Mouse (Mus musculus) stomach, adult 2 months (tissue): ENCODE measurements around the gene Mrps23. TPM values are rescaled to one million over a fixed set of nuclear protein-coding genes. Genes with fewer than 3 reads are reported as not detected.

Experiments
- polyA plus RNA-seq: library from polyadenylated mRNA; depleted of rRNA; stranded (reverse); fragments of >200 nt; gene quantifications from 2 replicates; pipeline ENCODE4 v1.2.3, GENCODE M21; 2012; rRNA removed

Mrps23 gene
- 17.8 and 20.0 TPM in 2 replicates for polyA plus RNA-seq

DNA sequence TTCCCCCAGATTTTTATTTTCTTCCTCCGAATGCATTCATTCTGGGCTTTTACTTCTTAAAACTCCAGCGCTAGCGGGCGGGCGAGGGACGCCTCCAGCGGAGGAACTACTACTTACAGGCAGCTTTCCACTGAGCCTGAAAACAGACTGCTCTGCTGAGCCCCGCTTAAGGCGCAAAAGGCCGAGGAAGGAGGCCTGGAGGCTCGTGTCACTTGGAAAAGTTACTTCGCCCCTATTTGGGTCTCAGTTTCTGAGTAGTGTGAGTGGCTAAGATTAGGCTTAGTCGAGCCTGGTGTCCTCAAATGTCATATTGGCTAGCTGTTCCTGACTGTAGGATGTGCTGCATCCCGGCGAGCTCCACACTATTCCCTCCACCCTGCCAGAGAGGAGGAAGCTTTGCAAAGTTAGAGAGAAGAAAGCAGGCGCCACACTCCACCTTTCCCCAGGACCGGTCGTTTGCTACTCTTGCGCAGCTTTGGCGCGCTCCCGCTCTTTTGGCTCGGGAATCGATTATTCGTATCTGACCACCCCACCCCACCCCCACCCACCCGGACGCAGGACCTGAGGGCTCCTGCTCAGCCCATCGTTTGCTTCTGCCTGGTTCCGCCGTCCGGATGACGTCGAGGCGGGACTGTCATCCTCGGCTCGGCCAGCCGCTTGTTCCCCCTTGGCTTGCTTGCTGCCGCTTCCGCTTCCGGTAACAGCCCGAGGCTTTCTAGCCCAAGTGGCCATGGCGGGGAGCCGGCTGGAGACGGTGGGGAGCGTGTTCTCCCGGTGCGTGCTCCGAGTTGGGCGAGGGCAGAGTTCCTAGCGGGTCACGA lies at the start of gene Mrps23:
Gene Mrps23 (plus strand): TSS at position 677 of the 821 bp plus-strand sequence.

Other genes with a start within 250 kb of the Mrps23 start
- gene Dynll2, start 216.9 kb upstream of the Mrps23 start, polyA plus RNA-seq, result 36.3 and 56.7 TPM in 2 replicates
- gene Srsf1, start 157.0 kb upstream of the Mrps23 start, polyA plus RNA-seq, result 42.6 and 64.7 TPM in 2 replicates
- 4.4 and 4.7 TPM in 2 replicates for gene Vezf1, start 136.1 kb upstream of the Mrps23 start, polyA plus RNA-seq
- 16.0 and 24.3 TPM in 2 replicates for gene Cuedc1, start 106.3 kb upstream of the Mrps23 start, polyA plus RNA-seq
- gene Ccdc182, start 89.7 kb downstream of the Mrps23 start, polyA plus RNA-seq, result not detected in 2 replicates